Mouse (Mus musculus) heart, embryonic 16.5 days (tissue): ENCODE results near the gene Emx1. TPM values are rescaled to one million over a fixed set of nuclear protein-coding genes. Genes with fewer than 3 reads are reported as not detected.
A peak's percentile ranks its signal among the peaks of the same experiment; 100 is the strongest.
"Not testable (repeated sequence)": the region's sequence is repeated elsewhere in the genome, so short reads cannot be mapped to it uniquely, and the experiment has no call there.

Experiments
- ATAC-seq: fragments of 200-750 bp; cut with Nextera tagmentation; replicated peaks from 2 replicates; pipeline ENCODE4 v1.8.0; 2017; ENCODE audit warnings: moderate number of reproducible peaks; ENCODE audit not compliant: insufficient read depth, low FRiP score; ENCODE audit errors: extremely low read depth
- H3K27ac ChIP-seq: fragments of 300-500 bp; sonication (generic); 2 replicates; pipeline ENCODE4 v1.5.1; 2014; ENCODE audit warnings: mild to moderate bottlenecking, low read length, control low read depth, moderate library complexity
- H3K27me3 ChIP-seq: fragments of 300-500 bp; sonication (generic); 2 replicates; pipeline ENCODE4 v1.6.1; 2014; ENCODE audit warnings: low read length, mixed read lengths; ENCODE audit not compliant: control insufficient read depth, insufficient read depth
- H3K36me3 ChIP-seq: fragments of 300-500 bp; sonication (generic); 2 replicates; pipeline ENCODE4 v1.6.1; 2014; ENCODE audit not compliant: control insufficient read depth, insufficient read depth
- H3K4me1 ChIP-seq: fragments of 300-500 bp; sonication (generic); 2 replicates; pipeline ENCODE4 v1.6.1; 2014; ENCODE audit warnings: low read length, mixed read lengths; ENCODE audit not compliant: control insufficient read depth, insufficient read depth
- H3K4me2 ChIP-seq: fragments of 300-500 bp; sonication (generic); 2 replicates; pipeline ENCODE4 v1.6.1; 2014; ENCODE audit warnings: low read depth, mild to moderate bottlenecking, control low read depth, low read length
- H3K4me3 ChIP-seq: fragments of 300-500 bp; sonication (generic); 2 replicates; pipeline ENCODE4 v1.5.1; 2014; ENCODE audit warnings: mild to moderate bottlenecking, control low read depth, low read length
- H3K9ac ChIP-seq: fragments of 300-500 bp; sonication (generic); 2 replicates; pipeline ENCODE4 v1.6.1; 2014; ENCODE audit warnings: low read length, control low read depth
- H3K9me3 ChIP-seq: fragments of 300-500 bp; sonication (generic); replicated peaks from 2 replicates; pipeline ENCODE4 v1.6.1; 2016; ENCODE audit warnings: low read length; ENCODE audit not compliant: control insufficient read depth
- WGBS: fragments of 180-500 bp; shearing (Covaris S2); extraction: QIAGEN DNeasy Blood & Tissue Kit; methylation state at CpG from one replicate; pipeline ENCODE4 v1.1.7; 2014; 5-methylcytosine and 5-hydroxymethylcytosine counted together
- polyA plus RNA-seq: library from polyadenylated mRNA; unstranded; fragments of >200 nt; fragmentation: Nextera tagmentation; extraction: Ambion mirVana; gene quantifications from 2 replicates; pipeline ENCODE4 v1.2.1, GENCODE M21; 2015

The Emx1 gene
- polyA plus RNA-seq, 1 experiment from 2014 or later, result not detected

DNA sequence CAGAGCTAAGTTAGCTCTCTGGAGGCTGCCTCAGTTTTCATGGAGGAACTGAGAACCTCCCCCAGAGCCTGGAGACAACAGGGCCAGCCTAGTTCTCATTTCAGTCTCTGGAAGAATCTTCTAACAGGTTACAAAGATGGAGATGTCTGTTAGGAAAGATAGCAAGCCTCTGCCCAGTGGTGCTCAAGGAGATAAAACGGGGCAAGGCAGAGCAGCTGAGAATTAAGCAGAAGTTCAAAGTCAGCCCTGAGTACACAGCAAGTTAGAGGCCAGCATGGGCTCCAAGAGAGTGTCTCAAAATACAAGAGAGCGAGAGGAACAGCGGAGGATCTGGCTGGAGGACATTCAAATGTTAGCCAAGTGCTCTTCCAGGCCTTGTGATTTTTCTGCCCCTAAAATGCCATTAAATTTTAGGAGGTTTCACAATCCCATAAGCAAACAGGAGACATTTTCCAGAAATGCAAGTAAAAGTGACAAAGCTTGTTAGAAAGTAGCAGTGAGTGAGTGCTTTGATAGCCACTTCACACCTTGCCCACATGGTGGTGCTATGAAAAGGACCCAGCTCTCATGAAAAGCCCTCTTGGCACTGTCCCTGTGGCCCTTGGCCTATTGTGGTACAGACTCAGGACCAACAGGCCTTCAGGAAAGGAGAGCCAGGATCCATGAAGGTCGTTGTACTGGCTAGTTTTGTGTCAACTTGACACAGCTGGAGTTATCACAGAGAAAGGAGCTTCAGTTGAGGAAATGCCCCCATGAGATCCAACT, 29.0 kb upstream of the Emx1 start:
- not testable (repeated sequence) for H3K4me1 ChIP-seq, H3K27ac ChIP-seq, H3K9ac ChIP-seq, H3K4me3 ChIP-seq, H3K4me2 ChIP-seq, H3K36me3 ChIP-seq, H3K9me3 ChIP-seq, H3K27me3 ChIP-seq, ATAC-seq
- 75% methylated on average over 4 of the region's 4 CpGs for WGBS

DNA sequence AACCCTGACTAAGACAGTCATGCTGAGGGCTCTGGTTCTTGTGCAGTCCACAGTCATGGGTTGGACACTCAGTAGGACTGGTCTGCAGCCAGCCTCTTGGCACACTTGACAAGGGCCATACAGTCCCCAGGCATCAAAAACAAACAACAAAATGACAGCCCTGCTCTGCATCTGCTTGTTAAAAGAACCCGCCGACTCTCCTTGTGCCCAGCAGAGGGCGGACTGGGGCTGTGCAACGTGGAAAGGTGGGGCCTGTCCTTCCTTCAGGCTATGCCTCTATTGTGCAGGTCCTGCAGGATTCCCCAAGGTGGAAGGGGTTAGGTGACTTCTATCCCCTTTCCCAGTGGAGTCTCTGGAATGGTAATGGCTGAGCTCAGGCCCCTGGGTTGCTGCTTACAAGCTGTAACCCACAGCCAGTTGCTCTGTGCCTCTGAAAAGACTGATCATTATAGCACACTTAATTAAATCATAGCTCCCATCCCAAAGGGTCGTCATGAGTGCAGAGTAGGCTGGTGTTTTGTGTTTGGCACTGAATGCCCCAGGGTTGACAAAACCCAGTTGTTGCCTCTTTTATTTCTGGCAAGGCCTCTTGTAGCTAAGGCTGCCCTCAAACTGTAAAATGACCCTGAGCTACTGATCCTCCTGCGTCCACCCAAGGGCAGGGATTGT, 28.0 kb upstream of the Emx1 start:
- H3K4me3 ChIP-seq, ATAC-seq, H3K4me2 ChIP-seq, H3K4me1 ChIP-seq, H3K27me3 ChIP-seq, H3K27ac ChIP-seq, H3K9me3 ChIP-seq, H3K9ac ChIP-seq, H3K36me3 ChIP-seq: not testable (repeated sequence)
- 25% methylated on average over 6 of the region's 6 CpGs for WGBS

DNA sequence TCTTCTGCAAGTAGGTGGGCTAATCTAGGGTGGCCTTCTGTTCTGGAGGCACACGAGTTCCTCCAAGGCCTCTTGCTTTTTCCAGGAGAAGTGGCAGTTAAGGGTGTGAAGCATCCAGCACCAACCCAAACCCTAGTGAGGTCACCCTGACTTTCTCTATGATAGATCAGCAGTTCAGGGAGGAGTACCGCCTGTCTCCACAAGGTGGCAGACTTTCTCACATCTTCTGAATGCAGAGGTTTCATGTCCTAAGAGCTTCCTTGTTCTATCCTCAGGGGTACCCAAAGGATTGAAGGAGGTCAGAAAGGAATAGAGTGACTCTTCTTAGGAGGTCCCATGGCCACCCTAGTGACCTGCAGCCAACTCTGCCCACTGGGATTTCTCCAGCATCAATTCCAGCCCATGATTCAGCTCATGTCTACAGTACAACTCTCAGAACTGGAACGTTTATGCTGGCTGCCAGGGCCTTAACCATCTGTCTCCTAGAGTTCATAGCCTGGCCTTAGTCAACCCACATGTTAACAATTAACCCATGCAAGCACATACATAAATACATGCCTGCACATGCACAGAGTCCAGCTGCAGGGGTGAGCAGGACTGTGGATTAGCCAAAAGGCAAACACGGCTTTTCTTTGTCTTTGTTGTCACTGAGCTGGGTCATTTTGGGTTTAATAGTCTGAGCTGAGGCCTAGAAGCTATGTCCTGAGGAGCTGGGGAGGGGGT, 26.9 kb upstream of the Emx1 start:
- no peak overlapping the region for H3K4me3 ChIP-seq
- no peak overlapping the region for H3K27ac ChIP-seq
- no peak overlapping the region for H3K9ac ChIP-seq
- WGBS, result 43% methylated on average over 4 of the region's 4 CpGs
- peaks cover 5% of the 10 kb centered on the region; the same call in 1 of the 2 replicates for H3K27me3 ChIP-seq
- H3K9me3 ChIP-seq, result no peaks in the 10 kb centered on the region
- ATAC-seq, result no peak
- no peak overlapping the region for H3K4me2 ChIP-seq
- H3K36me3 ChIP-seq, result no peaks in the 10 kb centered on the region
- H3K4me1 ChIP-seq, result no peaks in the 10 kb centered on the region

DNA sequence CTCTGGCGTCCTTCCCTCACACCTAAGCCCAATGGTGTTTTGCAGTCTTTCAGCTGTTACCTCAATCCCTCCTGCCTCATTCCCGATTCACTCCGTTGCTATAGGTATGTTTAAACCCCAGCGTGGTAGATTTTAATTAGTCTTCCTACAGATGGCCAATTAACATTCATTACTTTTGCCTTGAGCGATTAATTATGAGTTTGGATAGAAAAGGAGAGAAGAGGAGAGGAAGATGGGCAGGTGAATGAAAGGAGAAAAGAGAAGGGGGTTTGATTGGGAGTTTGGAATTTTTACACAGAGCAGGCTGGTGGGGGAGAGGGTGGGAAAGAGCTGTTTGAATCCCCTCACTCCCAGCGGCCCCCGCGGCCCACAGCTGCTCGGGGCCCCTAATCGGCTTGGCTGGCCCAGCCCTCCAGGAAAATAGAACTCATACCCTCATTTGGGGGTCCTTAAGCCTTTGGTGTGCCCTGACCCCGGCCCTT, 21.8 kb upstream of the Emx1 start:
- Histone ChIP-seq H3K4me1 (no peaks in the 10 kb centered on the region), H3K27ac (no peak overlapping the region), H3K4me2 (no peak overlapping the region), H3K9me3 (no peaks in the 10 kb centered on the region), H3K27me3 (peaks cover 13% of the 10 kb centered on the region), H3K9ac (no peak overlapping the region), H3K36me3 (no peaks in the 10 kb centered on the region), H3K4me3 (no peak overlapping the region)
- 55% methylated on average over 11 of the region's 11 CpGs for WGBS
- no peak for ATAC-seq

DNA sequence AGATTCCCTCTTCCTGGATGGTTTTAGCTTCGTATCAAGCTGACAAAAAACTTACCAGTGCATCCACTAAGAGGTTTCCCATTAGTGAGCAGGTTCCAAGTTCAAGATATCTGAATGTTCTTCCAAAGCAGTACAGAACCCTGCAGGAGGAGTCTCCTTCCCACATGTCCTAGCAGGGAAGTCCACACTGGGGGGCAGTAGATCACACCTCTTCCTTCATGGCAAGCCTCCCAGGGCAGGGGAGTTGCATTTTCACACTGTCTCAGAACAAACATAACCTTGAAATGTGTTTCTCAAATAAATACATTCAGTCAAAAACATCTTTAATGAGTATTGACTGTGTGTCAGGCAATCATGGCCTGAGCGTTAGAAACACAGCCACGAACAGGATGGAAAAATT, 7.7 kb upstream of the Emx1 start:
- no peak for ATAC-seq
- H3K4me2 ChIP-seq, result no peak overlapping the region
- no peaks in the 10 kb centered on the region for H3K4me1 ChIP-seq
- H3K9me3 ChIP-seq, result 0 out of 2 replicates have a peak, but pooled peaks cover 6% of the 10 kb centered on the region
- H3K9ac ChIP-seq, result no peak overlapping the region
- no peaks in the 10 kb centered on the region for H3K36me3 ChIP-seq
- H3K27me3 ChIP-seq, result peaks cover 26% of the 10 kb centered on the region
- no peak overlapping the region for H3K4me3 ChIP-seq
- 53% methylated on average over 3 of the region's 3 CpGs for WGBS
- no peak overlapping the region for H3K27ac ChIP-seq

DNA sequence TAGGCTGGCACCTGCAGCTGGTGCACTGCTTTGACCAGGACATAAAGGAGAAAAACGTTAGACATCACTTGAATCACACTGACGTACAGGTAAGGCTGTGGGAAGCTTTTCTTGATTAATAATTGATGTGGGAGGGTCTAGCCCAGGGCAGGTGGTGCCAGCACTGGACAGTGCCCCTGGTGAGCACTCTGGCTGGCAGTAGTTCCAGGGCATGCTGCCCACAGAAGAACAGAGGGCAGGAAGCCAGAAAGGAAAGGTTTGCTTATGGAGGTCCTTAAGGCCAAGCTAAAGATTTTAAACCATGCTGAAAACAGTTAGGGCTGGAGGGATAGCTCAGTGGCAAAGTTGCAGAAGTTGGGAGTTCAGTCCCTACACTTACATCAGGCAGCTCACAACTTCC, 7.2 kb upstream of the Emx1 start:
- no peak for ATAC-seq
- no peak overlapping the region for H3K4me3 ChIP-seq
- H3K36me3 ChIP-seq, result no peaks in the 10 kb centered on the region
- H3K27me3 ChIP-seq, result peaks cover 28% of the 10 kb centered on the region
- no peak overlapping the region for H3K4me2 ChIP-seq
- no peaks in the 10 kb centered on the region for H3K4me1 ChIP-seq
- WGBS, result 45% methylated on average over 2 of the region's 2 CpGs
- H3K27ac ChIP-seq, result no peak overlapping the region
- H3K9ac ChIP-seq, result no peak overlapping the region
- 0 out of 2 replicates have a peak, but pooled peaks cover 6% of the 10 kb centered on the region for H3K9me3 ChIP-seq

DNA sequence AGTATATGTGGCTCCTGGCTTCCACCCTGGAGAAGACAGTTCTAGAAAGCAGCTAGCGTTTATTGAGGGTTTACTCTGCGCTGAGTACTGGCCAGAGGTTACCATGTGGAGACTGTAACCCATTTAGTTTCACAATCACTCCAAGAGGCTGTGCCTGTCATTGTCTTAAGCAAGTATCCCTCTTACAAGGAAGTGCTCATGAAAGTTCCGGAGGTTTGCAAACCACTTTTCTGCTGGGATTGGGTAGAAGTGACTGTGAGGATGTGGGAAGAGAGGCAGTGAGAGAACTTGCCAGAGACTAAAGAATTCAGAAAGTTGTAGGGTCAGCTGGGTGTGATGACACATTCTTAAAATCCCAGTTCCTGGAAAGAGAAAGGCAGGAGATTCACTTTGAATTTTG, 3.3 kb upstream of the Emx1 start:
- no peak overlapping the region for H3K9ac ChIP-seq
- WGBS, result 53% methylated on average over 3 of the region's 3 CpGs
- H3K4me1 ChIP-seq, result peaks cover 13% of the 10 kb centered on the region
- no peak overlapping the region for H3K4me3 ChIP-seq
- H3K9me3 ChIP-seq, result 0 out of 2 replicates have a peak, but pooled peaks cover 2% of the 10 kb centered on the region
- no peak overlapping the region for H3K4me2 ChIP-seq
- H3K27me3 ChIP-seq, result peaks cover 55% of the 10 kb centered on the region
- no peak overlapping the region for H3K27ac ChIP-seq
- no peaks in the 10 kb centered on the region for H3K36me3 ChIP-seq
- ATAC-seq, result no peak

DNA sequence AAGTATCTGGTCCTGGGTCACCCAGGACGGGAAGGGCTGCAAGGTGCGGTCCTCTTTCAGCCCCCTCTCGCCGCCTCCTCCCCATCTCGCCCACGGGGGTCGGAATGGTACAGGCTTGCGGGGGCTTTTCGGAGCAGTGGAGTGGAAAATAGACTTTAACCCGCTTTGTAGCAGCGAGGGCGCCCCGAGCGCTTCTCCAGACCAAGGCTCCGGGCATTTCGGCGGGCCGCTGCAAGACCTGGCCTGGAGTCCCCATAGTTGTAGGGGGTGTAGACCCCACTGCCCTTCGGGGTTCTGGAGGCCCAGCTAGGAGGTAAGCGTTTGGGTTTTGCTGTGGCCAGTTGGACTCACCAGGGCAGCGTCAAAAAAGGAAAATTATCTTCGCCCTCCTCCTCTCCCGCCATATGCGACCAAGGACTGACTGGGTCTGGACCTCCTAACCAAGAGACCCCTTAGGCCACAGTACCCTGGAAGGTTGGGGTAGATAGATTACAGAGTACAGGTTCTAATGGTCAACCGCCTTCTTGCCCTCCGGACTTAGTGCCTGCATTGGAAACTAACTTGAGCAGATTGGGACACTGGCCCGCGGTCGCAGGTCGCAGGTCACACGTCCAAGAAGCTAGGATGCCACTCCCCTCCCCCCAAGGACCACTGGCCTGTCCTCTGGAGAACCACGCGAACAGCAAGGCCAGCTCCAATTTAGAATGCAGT, 1.1 kb upstream of the Emx1 start:
- Histone ChIP-seq H3K27ac (no peak overlapping the region), H3K4me3 (peak overlapping the region; percentile 8; the same call in 1 of the 2 replicates), H3K4me2 (0 out of 2 replicates have a peak overlapping the region, but pooled peaks have one; percentile 17), H3K9ac (no peak overlapping the region), H3K36me3 (no peaks in the 10 kb centered on the region), H3K9me3 (0 out of 2 replicates have a peak, but pooled peaks cover 2% of the 10 kb centered on the region), H3K4me1 (peaks cover 16% of the 10 kb centered on the region), H3K27me3 (peaks cover 72% of the 10 kb centered on the region)
- WGBS, result 2% methylated on average over 33 of the region's 33 CpGs
- ATAC-seq, result no peak
